Mouse (Mus musculus): ENCODE measurements around the gene Alox5ap.

GRCm38 (mm10) chr5:149261866-149262265, 2.7 kb upstream of the Alox5ap start:
- TF ChIP-seq CTCF (IDR thresholded peaks at IDR 0.05; ENCODE audit: control insufficient read depth, insufficient read depth, insufficient read length) (no peak), USF1 (IDR thresholded peaks at IDR 0.05; ENCODE audit: low read depth) (no peak), MYOD1 (IDR thresholded peaks at IDR 0.05; ENCODE audit: control insufficient read depth, insufficient read length, low read depth) (no peak), FOSL1 (IDR thresholded peaks at IDR 0.05; ENCODE audit: insufficient read depth, low read length, poor library complexity, severe bottlenecking) (no peak)
